Mouse (Mus musculus) cerebellum, postnatal 4 days (tissue): ENCODE measurements at regions not wholly inside any gene's neighbourhood (a gene's known extent, or its start where the extent isn't known, plus 50 kb on each side); places are given as distances from the start of the nearest gene placed in this dataset.

Experiments used
- DNase-seq, 2 experiments: peaks; one replicate each; pipeline ENCODE4 v3.0.0; 2022; ENCODE audit warnings: low spot score in 2 of 2, mixed read lengths in 1 of 2

DNA sequence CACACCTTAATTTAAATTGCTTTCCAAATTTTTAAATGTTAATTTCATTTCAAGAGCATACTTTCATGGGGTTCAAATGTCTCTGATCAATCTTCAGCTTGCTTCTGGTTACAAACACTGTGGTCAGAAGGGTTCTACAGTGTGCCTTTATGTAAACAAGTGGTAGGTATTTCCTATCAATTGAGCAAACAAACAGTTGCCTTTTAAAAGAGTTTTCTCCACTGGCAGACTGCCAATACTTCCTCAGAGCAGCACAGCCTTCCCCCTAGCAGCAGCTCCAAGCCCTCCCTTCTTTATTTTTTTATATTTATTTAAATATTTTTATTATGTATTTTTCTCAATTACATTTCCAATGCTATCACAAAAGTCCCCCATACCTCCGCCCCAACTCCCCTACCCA lies 977.8 kb downstream of the Fstl5 start:
- DNase-seq, result no peak

DNA sequence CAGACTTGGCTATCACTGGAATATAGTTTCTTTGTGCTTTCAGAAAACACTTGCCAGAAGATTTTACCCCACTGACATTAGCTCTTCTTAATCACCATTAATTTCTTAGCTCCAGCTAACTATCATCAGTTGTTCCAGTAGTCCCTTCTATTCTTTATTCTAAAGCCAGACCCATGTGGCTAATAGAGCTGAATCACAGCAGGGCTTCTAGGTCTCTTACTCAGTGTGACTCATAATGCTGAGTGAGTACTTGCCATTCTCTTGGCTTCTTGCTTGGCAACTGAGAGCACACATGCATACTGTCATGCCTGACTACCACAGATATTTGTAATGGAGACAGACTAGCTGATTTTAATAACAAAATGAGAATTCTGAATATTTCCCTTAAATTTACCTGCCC lies 1001.0 kb downstream of the Fstl5 start:
- DNase-seq, result no peak

DNA sequence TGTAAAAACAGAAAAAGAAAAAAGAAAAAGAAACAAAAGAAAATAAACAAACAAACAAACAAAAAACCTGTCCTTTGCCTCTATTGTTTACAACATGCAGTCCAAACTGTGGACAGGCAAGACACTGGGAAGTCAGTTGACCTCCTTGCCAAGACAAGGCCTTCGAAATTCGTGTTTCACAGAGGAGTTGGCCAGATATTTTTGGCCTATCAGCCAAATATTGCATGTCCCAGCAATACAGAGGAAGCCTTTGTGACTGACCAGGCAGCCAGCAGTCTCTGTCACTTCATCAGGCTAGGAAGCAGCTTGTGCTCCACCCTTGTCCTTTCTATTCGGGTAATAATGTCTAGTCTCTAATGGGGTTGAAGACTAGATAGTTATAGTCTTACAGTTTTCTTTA lies 1017.7 kb downstream of the Fstl5 start:
- no peak for DNase-seq

DNA sequence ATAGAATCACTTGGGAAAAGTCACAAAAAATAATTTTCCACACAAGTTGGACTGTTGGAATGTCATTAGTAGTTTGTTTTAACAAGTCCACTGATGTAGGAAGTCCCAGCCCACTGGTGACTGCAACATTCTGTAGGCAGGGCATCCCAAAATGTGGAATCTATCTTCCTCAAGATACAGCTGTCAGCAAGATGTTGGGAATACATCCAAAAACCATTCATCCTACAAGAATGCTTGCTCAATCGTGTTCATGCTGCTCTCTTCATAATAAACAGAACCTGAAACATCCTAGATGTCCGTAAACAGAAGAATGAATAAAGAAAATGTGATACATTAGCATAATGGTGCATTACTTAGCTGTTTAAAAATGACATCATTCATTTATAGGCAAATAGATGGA lies 1038.9 kb downstream of the Fstl5 start:
- no peak for DNase-seq

DNA sequence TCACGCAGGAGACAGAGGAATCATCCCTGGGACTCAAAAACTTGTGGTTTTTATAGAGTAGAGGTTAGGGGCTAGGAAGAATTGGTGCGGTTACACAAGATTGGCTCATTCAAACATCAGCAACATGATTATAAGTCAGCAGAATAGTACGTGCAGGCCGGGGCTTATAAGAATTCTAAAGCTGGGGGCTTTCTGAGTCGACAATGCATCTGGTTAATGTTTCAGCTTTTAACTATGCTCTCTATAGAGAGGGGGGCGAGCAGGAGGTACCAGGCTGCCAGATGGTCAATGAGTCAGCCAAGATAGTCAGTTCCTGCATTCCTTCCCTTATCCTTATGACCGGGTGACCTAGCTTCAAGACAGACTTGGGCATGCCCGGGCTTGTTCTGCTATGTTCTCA lies 1046.5 kb downstream of the Fstl5 start:
- DNase-seq, result no peak

DNA sequence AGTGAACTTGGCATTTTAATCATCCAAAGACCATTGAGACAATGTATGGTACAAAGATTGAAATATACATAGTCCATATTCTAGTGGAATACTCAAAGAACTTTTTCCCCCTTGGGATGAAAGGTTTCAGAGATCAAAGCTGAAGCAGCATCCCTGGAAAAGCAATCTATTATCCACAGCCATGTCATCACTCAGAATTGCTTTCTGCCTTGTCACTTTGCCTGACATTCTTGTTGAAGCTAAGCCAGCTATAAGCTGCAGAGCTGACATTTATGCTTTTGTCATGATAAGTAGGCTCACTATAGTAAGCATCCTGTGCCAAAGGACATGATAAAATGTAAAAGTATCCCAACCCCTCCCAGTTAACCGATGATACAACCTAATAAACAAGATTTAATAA lies 1077.6 kb downstream of the Fstl5 start:
- no peak for DNase-seq

DNA sequence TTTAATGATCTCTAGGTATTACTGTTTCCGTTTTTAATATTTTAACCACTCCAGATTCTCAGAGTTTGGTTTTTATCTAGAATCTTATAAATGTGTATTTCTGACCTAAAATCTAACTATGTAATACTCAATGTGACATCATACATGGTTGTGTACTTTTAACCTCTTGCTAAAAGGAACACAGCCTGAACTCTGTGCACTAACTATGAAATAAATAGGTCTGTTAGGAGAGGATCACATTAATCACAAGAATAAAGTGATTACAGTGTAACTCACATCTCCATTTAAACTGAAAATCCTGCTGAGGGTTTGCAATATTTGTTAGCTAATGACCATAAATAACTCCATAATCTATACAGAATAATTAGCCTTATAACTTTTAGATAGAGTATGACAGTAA lies 1123.8 kb downstream of the Fstl5 start:
- no peak for DNase-seq

DNA sequence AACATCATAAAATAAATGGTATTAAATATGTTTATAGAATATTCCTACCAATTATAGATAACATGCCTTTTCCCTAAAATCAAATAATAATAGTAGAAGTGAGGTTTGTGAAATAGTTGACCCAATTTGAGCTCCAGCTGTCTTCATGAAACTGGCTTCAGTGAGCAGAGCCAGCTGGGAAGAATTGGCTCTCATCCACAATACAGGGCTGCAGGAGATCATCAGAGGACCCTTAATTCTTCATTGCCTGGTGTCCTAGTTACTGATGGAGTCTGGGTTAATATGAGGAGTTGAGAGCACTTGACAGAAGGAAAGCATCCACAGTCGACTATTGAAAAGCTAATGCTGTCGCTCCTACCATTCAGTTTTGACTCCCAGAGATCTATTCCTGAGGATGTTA lies 1124.2 kb downstream of the Fstl5 start:
- peak in 1 of 2 experiments; percentile 1 for DNase-seq

DNA sequence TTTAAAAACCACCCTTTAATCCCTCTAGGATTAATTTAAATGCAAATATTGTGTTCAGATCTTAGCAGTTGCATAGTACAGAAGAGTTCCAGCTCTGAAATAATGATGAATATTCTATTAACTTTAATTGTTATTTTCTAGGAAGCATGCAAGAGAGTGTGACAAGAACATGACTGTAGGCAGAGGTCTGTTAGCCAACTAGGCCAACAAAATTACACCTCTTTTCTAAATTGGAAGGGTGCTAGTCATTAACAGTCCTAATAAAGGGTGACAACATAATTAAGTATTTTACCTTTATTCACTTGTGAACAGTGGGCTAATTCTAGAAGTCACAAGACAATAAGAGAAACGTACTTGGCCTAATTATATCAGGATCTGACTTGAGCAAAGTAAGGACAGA lies 1151.9 kb downstream of the Fstl5 start:
- DNase-seq, result no peak
